8 mouse cellular contexts compared by ENCODE assay signal in the genomic region with DNA sequence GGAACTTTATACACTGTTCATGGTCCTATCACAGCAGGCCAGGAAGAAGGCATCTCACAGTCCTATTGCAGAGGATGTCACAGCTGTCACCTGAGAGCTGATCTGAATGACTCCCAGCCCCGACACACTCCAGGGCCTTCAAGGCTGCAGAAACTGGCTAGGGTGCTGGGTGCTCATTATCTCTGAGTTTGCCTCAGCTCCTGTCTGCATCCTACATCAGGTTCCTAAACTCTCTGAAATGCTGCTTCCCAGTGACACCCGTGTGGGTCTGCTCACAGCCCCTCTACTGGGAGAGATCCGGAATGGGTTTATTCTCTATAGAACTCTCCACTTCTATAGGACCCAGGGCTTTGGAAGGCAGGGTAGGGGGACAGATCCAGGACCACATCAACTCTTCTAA. TPM values are rescaled to one million over a fixed set of nuclear protein-coding genes. Genes with fewer than 3 reads are reported as not detected.
DNase-seq lines count a peak whose midpoint lies in the region; ATAC-seq and TF ChIP-seq lines count a peak whose summit lies in the region.
"Had no signal": no experiment of that assay in that cellular context is flagged by ENCODE, and none has a peak within 500 bp of the region (broad histone marks: within the 10 kb centered on the region; RNA-seq: fewer than 3 reads in every experiment).

No protein-coding gene starts in this region.

- peaks cover 15% of the 10 kb centered on the region; the same call in 1 of the 2 replicates for H3K36me3 ChIP-seq in lung, postnatal 0 days (ENCODE audit: insufficient read depth, low read length)
- peaks cover 2% of the 10 kb centered on the region; the same call in 1 of the 2 replicates for H3K36me3 ChIP-seq in forebrain, embryonic 16.5 days (ENCODE audit: control insufficient read depth, insufficient read depth)
- peaks cover 31% of the 10 kb centered on the region for H3K36me3 ChIP-seq in limb, embryonic 15.5 days
- H3K36me3 ChIP-seq in stomach, embryonic 15.5 days = peaks cover 21% of the 10 kb centered on the region

- H3K4me2 ChIP-seq in lung, postnatal 0 days (replicated peaks; ENCODE audit: low read depth, low read length) = peak overlapping the region; percentile 66; the same call in 1 of the 2 replicates
- H3K4me2 ChIP-seq in forebrain, embryonic 16.5 days (ENCODE audit: low read length) = peak overlapping the region; percentile 85
- peak overlapping the region; percentile 81 for H3K4me2 ChIP-seq in limb, embryonic 15.5 days
- peak overlapping the region; percentile 81 for H3K4me2 ChIP-seq in stomach, embryonic 15.5 days

- peaks cover 15% of the 10 kb centered on the region for H3K4me1 ChIP-seq in lung, postnatal 0 days (ENCODE audit: insufficient read depth, low read depth, low read length)
- H3K4me1 ChIP-seq in forebrain, embryonic 16.5 days (replicated peaks; ENCODE audit: control insufficient read depth, insufficient read depth, low read length) = peaks cover 23% of the 10 kb centered on the region
- H3K4me1 ChIP-seq in limb, embryonic 15.5 days = peaks cover 25% of the 10 kb centered on the region
- H3K4me1 ChIP-seq in stomach, embryonic 15.5 days = peaks cover 28% of the 10 kb centered on the region

- no peaks in the 10 kb centered on the region for H3K27me3 ChIP-seq in lung, postnatal 0 days (replicated peaks; ENCODE audit: insufficient read depth, low read length)
- H3K27me3 ChIP-seq in forebrain, embryonic 16.5 days (replicated peaks; ENCODE audit: control insufficient read depth, insufficient read depth, low read length) = no peaks in the 10 kb centered on the region
- no peaks in the 10 kb centered on the region for H3K27me3 ChIP-seq in limb, embryonic 15.5 days
- H3K27me3 ChIP-seq in stomach, embryonic 15.5 days (replicated peaks) = no peaks in the 10 kb centered on the region

- H3K9me3 ChIP-seq in lung, postnatal 0 days (ENCODE audit: low read length) = no peaks in the 10 kb centered on the region
- H3K9me3 ChIP-seq in forebrain, embryonic 16.5 days (ENCODE audit: control insufficient read depth, low read length) = no peaks in the 10 kb centered on the region
- no peaks in the 10 kb centered on the region for H3K9me3 ChIP-seq in limb, embryonic 15.5 days
- H3K9me3 ChIP-seq in stomach, embryonic 15.5 days = no peaks in the 10 kb centered on the region

- TF ChIP-seq CTCF in lung, postnatal 0 days (IDR thresholded peaks at IDR 0.05) = no peak

- no peak overlapping the region for H3K9ac ChIP-seq in lung, postnatal 0 days (replicated peaks; ENCODE audit: low read depth)
- H3K9ac ChIP-seq in forebrain, embryonic 16.5 days (replicated peaks; ENCODE audit: low read depth, low read length) = no peak overlapping the region
- H3K9ac ChIP-seq in limb, embryonic 15.5 days = peak overlapping the region; percentile 92; the same call in 1 of the 2 replicates
- peak overlapping the region; percentile 95; the same call in 1 of the 2 replicates for H3K9ac ChIP-seq in stomach, embryonic 15.5 days

- peak overlapping the region; percentile 97; the same call in 1 of the 2 replicates for H3K27ac ChIP-seq in lung, postnatal 0 days (ENCODE audit: low read length)
- H3K27ac ChIP-seq in forebrain, embryonic 16.5 days (ENCODE audit: low read length) = no peak overlapping the region
- H3K27ac ChIP-seq in limb, embryonic 15.5 days = peak overlapping the region; percentile 94
- peak overlapping the region; percentile 98; the same call in 1 of the 2 replicates for H3K27ac ChIP-seq in stomach, embryonic 15.5 days

- H3K4me3 ChIP-seq in lung, postnatal 0 days (ENCODE audit: low read depth, low read length) = no peak overlapping the region; the same call in 1 of the 2 replicates
- H3K4me3 ChIP-seq in forebrain, embryonic 16.5 days (replicated peaks; ENCODE audit: low read length) = no peak overlapping the region
- peak overlapping the region; percentile 89 for H3K4me3 ChIP-seq in limb, embryonic 15.5 days
- H3K4me3 ChIP-seq in stomach, embryonic 15.5 days (replicated peaks) = peak overlapping the region; percentile 92

- ATAC-seq in lung, postnatal 0 days = no peak
- ATAC-seq in forebrain, embryonic 16.5 days = no peak
- ATAC-seq in limb, embryonic 15.5 days (ENCODE audit: insufficient number of reproducible peaks, low FRiP score, low TSS enrichment, low read depth) = no peak
- ATAC-seq in stomach, embryonic 15.5 days (ENCODE audit: insufficient read depth, low FRiP score, low read depth) = no peak

- no peak for DNase-seq in lung, postnatal 0 days (ENCODE audit: low spot score)
- DNase-seq in lung, postnatal 36 days = no peak
- no peak for DNase-seq in urinary bladder, postnatal 10 days (ENCODE audit: low spot score)
- no peak for DNase-seq in cerebellum, adult 11-12 months
- DNase-seq: layer of hippocampus, adult 9-11 months had no signal

- no peak for TF ChIP-seq EP300 in lung, postnatal 0 days (IDR thresholded peaks at IDR 0.05)

- 78% methylated on average over 3 of the region's 3 CpGs for WGBS in lung, postnatal 0 days
- WGBS in forebrain, embryonic 16.5 days = 82% methylated on average over 3 of the region's 3 CpGs
- 78% methylated on average over 3 of the region's 3 CpGs for WGBS in limb, embryonic 15.5 days
- WGBS in stomach, embryonic 15.5 days = 73% methylated on average over 3 of the region's 3 CpGs

RNA-seq across cellular contexts. Expression of gene Mcrip1, which starts 1.3 kb away (rescaled TPM):
- polyA plus RNA-seq in lung, postnatal 0 days (2015; fragmentation: Nextera tagmentation; extraction: Ambion mirVana) = 209 and 215 TPM in 2 replicates
- polyA plus RNA-seq in forebrain, embryonic 16.5 days (2015; fragmentation: Nextera tagmentation; extraction: Ambion mirVana) = 222 and 241 TPM in 2 replicates
- 237 and 239 TPM in 2 replicates for polyA plus RNA-seq in limb, embryonic 15.5 days (2015; fragmentation: Nextera tagmentation; extraction: Ambion mirVana)
- polyA plus RNA-seq in stomach, embryonic 15.5 days (2015; fragmentation: Nextera tagmentation; extraction: Ambion mirVana) = 167 TPM in 2 replicates

RNA-seq across cellular contexts. Expression of gene Ppp1r27, which starts 2.7 kb away (rescaled TPM):
- not detected in 2 replicates for polyA plus RNA-seq in lung, postnatal 0 days (2015; fragmentation: Nextera tagmentation; extraction: Ambion mirVana)
- polyA plus RNA-seq in forebrain, embryonic 16.5 days (2015; fragmentation: Nextera tagmentation; extraction: Ambion mirVana) = not detected in 2 replicates
- polyA plus RNA-seq in limb, embryonic 15.5 days (2015; fragmentation: Nextera tagmentation; extraction: Ambion mirVana) = 3.2 and 11.9 TPM in 2 replicates
- 0.59 TPM in 1 of 2 replicates, not detected in the other for polyA plus RNA-seq in stomach, embryonic 15.5 days (2015; fragmentation: Nextera tagmentation; extraction: Ambion mirVana)

RNA-seq across cellular contexts. Expression of gene Gcgr, which starts 17.7 kb away (rescaled TPM):
- 0.61 and 0.76 TPM in 2 replicates for polyA plus RNA-seq in lung, postnatal 0 days (2015; fragmentation: Nextera tagmentation; extraction: Ambion mirVana)
- polyA plus RNA-seq in forebrain, embryonic 16.5 days (2015; fragmentation: Nextera tagmentation; extraction: Ambion mirVana) = 0.43 TPM in 1 of 2 replicates, not detected in the other
- 3.5 and 4.4 TPM in 2 replicates for polyA plus RNA-seq in limb, embryonic 15.5 days (2015; fragmentation: Nextera tagmentation; extraction: Ambion mirVana)
- 1.7 and 2.4 TPM in 2 replicates for polyA plus RNA-seq in stomach, embryonic 15.5 days (2015; fragmentation: Nextera tagmentation; extraction: Ambion mirVana)

RNA-seq across cellular contexts. Expression of gene P4hb, which starts 24.8 kb away (rescaled TPM):
- 551 and 555 TPM in 2 replicates for polyA plus RNA-seq in lung, postnatal 0 days (2015; fragmentation: Nextera tagmentation; extraction: Ambion mirVana)
- polyA plus RNA-seq in forebrain, embryonic 16.5 days (2015; fragmentation: Nextera tagmentation; extraction: Ambion mirVana) = 238 and 265 TPM in 2 replicates
- polyA plus RNA-seq in limb, embryonic 15.5 days (2015; fragmentation: Nextera tagmentation; extraction: Ambion mirVana) = 1,021 and 1,099 TPM in 2 replicates
- polyA plus RNA-seq in stomach, embryonic 15.5 days (2015; fragmentation: Nextera tagmentation; extraction: Ambion mirVana) = 954 and 1,026 TPM in 2 replicates

RNA-seq across cellular contexts. Expression of gene Arhgdia, which starts 33.2 kb away (rescaled TPM):
- polyA plus RNA-seq in lung, postnatal 0 days (2015; fragmentation: Nextera tagmentation; extraction: Ambion mirVana) = 512 TPM in 2 replicates
- 477 and 485 TPM in 2 replicates for polyA plus RNA-seq in forebrain, embryonic 16.5 days (2015; fragmentation: Nextera tagmentation; extraction: Ambion mirVana)
- 581 and 641 TPM in 2 replicates for polyA plus RNA-seq in limb, embryonic 15.5 days (2015; fragmentation: Nextera tagmentation; extraction: Ambion mirVana)
- polyA plus RNA-seq in stomach, embryonic 15.5 days (2015; fragmentation: Nextera tagmentation; extraction: Ambion mirVana) = 537 and 556 TPM in 2 replicates

Comparison
In these comparisons a context has a peak if more than half of its experiments do, and no peak if none do; other contexts are left out.
1. H3K4me3 ChIP-seq: peak in limb, embryonic 15.5 days (single experiment) and stomach, embryonic 15.5 days (single experiment); none in lung, postnatal 0 days (single experiment) and forebrain, embryonic 16.5 days (single experiment).
2. H3K9ac ChIP-seq: peak in limb, embryonic 15.5 days (single experiment) and stomach, embryonic 15.5 days (single experiment); none in lung, postnatal 0 days (single experiment) and forebrain, embryonic 16.5 days (single experiment).
3. Peak in every context shown above with its lines, with median percentiles within 50 percentile points of each other: H3K4me2 ChIP-seq.